Mouse (Mus musculus) right cerebral cortex, postnatal 4 days (tissue): ENCODE results near the gene Khdrbs1.

ENCODE experiments used
- DNase-seq: peaks from one replicate; pipeline ENCODE4 v3.0.0-alpha.2; 2022

Khdrbs1 gene

DNA sequence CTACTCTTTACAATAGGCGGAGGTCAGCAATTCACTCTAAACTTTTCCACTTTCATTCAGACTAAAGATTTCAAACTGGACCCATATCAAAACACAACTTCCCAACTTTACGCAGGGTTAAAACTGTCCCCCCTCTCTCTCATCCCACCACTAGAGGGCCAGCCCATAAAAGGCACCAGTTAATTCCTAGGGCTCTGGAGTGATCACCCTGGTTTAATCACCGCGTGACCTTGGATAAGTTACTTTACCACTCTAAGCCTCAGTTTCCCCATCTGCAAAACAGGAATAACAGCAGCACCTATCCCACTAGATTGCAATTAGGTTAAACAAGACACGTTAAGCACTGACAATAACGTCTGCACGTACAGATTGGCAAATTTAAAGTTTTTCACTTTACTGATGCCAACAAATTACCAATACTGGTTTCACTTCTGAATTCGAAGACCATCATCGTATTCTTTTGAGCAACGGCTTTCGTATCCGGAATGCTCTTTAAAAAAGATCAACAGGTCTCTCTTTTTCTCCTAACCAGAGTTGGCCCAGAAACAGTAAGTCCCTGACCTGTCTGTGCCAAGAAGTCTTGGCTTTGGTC lies 70.5 kb downstream of the Khdrbs1 start:
- DNase-seq = peak; percentile 20

DNA sequence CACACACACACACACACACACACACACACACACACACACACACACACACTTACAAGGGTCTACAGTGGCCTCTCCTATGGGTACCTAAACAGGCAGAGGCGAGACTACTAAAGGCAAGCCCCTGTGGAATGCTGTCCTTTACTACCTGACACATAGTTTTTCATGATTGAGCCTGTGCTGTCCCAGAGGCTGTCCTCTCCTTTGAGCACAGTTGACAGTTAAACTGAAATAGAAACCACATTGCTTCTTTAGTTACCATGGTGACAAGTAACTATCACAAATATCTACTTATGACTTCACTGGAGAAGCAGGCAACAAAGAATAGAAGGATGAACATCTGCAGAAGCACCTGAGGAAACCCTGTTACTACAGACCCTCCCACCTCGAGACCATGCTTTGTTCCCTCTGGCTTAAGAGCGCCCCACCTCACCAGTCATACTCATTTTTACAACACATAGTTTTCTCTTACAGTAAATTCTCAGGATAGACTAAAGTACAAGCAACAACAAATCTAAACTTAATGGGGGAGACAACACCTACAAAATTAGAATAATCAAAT lies 79.8 kb downstream of the Khdrbs1 start:
- DNase-seq = no peak

DNA sequence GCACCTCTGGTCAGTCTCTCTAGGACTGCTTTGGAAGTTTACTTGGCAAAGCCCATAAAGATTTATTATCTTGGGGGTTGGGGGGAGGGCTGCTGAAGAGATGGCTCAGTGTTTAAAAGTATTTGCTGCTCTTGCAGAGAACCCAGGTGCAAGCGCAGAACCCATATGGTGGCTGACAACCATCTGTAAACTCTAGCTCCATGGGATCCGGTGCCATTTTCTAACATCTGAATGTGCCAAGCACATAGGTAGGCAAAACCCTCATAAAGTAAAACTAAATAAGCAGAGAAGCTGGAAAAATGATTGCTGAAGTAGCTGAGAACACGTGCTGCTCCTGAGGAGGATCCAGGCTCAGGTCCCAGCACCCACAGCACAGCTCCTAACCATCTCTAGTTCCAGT lies 80.5 kb downstream of the Khdrbs1 start:
- no peak for DNase-seq

DNA sequence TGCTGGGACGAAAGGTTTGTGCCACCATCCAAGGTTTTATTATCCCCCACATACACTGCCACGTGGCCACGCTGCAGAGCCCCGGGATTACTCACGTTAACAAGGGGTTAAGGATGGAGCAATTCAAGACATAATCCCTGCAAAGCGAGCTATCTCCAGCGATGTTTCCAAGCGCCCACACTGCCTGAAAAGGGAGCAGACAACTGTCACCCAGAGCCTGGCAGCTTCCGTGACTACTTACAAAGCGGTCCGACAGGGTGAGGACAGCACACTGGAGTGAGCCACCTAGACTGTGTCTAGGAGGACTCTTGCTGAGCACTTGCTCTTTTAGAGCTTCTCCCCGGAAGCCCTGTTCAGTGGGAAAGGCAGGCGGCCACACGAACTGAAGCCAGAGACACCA lies 87.3 kb downstream of the Khdrbs1 start:
- DNase-seq = no peak
